Mouse (Mus musculus): ENCODE data around the gene Haghl.
"Not testable (repeated sequence)": the region's sequence is repeated elsewhere in the genome, so short reads cannot be mapped to it uniquely, and the experiment has no call there.

Haghl gene

DNA sequence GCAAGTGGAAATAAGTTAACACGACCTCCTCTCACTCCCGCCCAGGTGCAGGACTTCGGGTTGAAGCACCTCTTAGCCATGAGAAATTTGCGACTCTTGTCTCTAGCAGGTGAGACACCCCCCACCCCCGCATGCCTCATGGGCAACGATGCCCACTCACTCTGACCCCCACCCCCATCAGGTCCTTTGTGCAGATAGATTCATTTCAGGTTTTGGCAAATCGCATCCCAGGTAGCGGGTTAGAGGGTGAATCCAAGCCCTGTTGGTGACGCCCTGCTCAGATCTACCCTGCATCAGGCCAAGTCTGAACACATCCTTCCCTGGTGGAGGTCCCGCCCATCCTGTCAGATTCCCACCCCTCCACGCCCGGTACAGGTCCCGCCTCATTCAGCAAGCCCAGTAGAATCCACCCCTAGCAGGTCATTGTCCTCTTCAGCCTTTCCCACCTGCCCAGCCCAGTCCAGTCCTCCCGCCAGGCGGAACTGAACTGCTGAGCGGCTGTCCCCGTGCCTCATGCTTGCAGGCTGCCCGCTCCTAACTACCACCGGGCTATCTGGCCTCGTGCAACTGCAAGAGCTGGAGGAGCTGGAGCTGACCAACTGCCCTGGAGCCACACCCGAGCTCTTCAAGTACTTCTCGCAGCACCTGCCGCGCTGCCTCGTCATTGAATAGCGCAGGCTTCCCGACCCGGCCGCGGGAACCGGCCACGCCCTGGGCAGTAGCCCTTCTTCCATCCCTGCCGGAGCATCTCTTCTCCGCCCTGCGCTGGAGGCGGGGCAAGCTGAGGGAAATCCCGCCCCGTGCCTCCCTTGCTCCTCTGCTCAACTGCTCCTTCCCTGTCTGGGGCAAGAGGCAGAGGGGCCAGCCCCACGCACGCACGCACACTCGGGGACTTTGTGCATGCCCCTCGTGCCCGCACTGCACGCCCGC is 33.6 kb upstream of the Haghl start:
- DNase-seq, result no peak

DNA sequence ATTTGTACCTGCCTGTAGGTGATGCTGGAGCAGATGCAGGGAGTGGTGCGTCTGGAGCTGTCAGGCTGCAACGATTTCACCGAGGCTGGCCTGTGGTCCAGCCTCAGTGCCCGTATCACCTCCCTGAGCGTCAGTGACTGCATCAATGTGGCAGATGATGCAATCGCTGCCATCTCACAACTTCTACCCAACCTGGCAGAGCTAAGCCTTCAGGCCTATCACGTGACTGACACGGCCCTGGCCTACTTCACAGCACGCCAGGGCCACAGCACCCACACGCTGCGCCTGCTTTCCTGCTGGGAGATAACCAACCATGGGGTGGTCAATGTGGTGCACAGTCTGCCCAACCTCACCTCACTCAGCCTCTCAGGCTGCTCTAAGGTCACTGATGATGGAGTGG is 32.2 kb upstream of the Haghl start:
- DNase-seq, result no peak

DNA sequence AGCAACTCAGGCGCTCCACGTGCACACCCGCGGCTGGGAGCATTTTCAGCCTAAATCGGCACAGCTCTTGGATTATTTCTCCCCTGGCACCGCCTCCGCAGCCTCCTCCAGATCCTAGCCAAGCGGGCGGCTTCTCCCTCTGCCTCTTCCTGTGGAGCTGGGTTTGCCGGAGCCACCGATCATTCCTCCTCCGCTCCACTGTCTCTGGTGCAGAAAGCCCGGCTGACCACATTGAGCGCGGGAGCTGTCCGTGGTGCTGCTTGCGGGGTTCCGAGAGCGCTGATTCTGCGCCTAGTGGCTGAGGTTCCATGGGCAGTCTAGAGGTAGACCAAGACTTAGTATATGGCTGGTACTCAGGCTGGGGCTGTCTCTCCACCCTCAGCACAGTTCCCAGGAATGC is 28.0 kb upstream of the Haghl start:
- peak; percentile 84 for DNase-seq

DNA sequence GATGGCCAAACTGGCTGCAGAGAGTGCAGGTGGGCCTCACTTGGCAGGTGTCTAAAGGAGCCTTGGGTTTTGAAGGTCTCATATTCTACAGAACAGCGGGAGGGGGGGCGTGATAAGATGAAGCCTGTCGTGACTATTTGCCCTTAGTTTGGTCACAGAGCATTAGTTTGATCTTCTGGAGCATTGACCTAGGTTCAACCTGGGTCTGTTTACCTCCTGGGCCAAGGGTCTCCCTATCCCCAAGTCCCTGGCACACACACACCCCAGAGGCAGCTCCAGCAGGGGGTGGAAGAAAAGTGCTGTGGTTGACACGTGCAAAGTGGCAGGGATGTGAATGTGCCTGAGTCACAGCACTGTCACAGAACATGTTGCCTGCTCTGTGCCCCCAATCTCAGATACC is 25.4 kb upstream of the Haghl start:
- DNase-seq, result no peak

DNA sequence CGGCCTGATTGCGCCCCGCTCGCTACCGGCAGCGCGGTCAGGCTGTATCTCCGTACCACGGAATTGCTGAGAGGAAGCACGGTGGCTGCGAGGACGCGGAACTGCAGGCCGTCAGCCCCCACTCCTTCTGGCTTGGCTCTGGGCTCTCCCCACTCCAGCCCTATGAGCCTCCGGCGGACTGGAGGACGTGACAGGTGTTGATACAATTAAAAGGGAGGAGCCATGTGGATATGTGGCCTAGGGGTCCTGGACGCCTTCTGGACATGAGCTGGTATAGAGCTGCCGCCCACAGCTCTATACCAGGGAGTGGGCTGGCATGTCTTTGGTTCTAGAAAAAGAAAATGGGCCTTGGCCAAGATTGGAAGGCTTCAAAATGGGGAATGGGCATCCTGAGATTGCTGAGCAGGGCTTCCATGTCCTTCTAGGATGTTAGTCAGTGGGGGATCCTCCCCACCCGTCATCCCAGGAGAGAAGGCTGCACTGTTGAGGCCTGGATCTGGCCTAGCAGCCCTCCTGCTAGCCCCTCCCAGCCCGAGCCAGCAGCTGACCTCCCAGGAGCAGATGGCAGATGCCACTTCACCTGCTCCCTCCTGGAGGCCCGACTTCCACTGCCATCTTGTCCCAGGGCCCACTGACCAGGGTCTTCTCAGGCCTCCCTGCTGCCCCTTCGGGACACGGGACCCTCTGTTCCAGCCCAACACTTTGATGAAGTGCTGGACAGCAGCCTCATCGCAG is 24.3 kb upstream of the Haghl start:
- DNase-seq, result no peak

DNA sequence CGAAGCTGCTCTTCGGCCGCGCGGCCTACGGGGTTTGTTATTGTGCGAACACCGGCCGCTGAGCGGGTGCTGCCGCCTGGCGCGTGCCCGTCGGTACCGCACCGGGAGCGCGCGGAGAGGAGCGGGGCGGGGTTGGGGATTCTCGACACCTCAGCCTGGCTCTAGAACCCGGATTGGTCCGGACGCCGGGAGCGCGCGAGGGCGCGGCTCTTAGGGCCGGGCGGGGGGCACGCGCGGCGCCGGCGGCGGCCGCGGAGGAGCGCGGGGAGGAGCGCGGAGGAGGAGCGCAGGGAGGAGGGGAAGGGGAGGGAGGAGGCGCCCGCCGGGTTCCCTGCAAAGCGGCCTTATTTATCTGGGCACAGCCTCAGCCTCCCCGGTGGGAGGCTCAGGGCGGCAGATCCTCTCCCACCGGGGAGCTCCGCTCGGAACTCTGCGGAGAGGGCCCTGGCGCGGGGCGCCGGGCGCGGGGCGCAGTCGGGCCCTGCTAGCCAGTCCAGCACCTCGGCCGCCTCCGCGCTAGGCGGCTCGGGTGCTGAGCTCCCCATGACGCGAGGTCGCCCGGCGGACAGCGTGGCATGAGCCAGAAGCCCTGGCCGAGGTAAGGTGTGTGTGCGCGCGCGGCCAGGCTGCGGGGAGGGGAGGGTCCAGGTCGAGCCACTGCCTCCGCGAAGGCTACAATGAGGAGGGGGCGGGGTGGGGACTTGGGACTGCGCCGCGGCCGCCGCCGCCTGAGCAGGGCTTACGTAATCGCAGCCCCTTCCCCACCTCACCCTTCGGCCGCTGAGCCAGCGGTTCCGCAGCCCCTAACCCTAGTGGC is 23.5 kb upstream of the Haghl start, which contains the start of gene Fbxl16:
Gene Fbxl16 (plus strand): TSS at position 297 of the 817 bp plus-strand sequence.
- no peak for DNase-seq

DNA sequence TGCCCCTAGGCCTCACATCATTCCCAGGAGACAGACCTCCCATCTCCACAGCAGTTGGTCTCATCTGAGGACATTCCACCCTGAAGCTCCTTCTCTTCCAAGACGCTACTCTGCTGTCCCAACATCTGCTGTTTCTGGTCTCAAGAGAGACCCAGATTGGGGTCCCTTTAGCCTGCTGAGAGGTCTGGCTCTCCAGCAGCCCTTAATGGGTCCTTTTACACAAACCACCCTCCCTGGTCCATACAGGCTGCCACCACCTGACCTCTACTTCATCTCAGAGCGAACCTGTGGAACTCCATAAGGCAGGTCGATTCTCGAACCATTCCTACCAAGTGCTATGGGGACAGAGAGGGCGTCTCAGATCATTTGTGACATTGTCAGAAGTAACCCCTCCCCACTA is 22.6 kb upstream of the Haghl start:
- no peak for DNase-seq

DNA sequence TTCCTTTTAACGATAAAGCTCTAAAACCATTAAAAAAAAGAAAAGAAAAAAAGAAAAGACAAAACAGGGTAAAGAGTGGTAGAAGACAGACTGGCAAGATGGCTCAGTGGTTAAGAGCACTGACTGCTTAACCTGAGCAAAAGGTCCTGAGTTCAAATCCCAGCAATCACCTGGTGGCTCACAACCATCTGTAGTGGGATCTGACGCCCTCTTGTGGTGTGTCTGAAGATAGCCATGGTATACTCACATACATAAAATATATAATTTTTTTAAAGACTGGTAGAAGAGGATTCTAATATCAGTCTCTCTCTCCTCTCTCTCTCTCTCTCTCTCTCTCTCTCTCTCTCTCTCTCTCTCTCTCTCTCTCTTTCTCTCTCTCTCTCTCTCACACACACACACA is 22.0 kb upstream of the Haghl start:
- DNase-seq, result not testable (repeated sequence)

DNA sequence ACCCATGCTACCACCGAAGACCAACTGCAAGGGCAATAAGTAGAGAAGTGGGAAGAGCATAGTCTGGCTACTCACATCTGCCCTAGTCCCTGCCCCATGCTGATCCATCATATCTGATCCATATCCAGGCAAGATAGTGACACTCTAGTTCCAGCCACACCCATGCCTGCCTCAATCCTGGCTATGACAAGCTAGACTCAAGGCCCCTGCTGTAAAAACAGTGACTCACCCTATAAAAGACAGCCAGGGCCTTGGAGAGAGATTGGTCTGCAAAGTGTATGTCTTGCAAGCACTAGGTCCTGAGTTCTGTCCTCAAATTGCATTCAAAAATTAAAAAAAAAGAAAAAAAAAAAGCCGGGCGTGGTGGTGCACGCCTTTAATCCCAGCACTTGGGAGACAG is 21.0 kb upstream of the Haghl start:
- DNase-seq, result no peak

DNA sequence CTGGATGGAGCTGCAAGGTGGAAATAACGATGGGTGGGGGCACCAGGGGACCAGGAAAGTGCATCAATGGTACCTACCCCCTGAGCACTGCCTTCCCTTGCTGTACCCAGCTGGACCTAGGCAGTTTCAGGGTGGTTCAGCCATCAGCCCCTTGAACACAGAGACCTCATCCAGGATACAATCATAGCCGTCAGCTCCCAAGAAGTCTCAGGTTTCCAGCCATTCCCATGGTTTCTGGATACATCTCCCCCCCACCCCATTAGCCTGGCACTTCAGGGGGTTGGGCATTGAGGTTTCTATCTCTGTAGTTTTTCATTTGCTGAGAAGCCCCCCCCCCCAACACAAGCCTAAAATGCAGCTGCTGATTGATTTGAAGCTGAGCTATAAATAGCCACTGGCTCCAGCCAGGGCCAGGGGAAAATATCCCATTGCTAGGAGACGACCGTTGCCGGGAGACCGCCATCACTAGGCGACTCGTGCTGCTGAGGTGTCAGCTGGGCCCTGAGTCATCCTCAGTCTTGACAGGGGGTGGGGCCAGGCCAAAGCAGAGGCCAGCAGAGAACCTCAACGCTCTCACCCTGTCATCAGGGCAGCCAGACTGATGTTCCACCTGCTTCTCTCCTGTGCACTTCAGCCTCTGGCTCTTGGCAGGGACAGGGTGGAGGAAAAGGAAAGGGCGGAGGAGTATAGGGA is 17.5 kb upstream of the Haghl start:
- DNase-seq, result no peak

DNA sequence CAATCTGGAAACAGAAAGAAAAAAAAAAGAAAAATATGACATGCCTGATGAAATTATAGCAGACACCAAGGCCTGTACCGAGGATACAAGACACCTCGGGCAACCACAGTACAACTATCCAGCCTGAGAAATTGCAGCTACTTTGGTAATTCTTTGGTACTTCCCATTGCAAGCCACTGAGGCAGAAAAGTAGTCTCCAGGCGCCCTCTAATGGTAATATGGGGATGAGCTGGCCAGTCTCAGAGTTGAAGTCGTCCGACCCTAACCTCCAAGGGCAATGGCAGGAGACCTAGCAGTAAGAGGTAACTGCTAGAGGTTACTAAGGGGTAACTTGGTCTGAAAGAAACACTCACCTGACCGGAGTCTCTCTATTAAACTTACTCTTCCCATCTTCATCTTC is 15.6 kb upstream of the Haghl start:
- peak; percentile 80 for DNase-seq

DNA sequence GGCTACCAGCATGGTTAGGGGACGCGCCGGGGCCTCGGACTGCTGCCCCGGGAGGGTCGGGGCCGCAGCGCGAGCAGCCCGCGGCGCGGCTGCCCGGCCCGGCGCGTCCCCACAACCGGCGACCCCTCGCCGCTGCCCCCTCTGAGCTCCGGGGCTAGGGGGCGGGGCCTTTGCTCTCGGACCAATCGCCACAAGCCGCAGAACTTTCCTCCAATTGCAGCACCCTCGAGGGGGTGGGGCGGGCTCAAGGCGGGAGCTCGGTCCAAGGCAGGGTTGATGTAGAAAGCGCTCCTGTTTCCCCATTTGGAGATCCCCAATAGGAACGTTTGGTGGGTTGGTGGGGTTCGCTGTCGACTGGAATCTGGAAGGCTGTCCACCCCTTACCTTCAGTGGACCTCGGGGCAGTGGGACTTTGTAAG is 11.5 kb upstream of the Haghl start, which contains the start of gene Metrn:
Gene Metrn (minus strand): TSS at position 186 of the 419 bp plus-strand sequence.
- peak; percentile 95 for DNase-seq

DNA sequence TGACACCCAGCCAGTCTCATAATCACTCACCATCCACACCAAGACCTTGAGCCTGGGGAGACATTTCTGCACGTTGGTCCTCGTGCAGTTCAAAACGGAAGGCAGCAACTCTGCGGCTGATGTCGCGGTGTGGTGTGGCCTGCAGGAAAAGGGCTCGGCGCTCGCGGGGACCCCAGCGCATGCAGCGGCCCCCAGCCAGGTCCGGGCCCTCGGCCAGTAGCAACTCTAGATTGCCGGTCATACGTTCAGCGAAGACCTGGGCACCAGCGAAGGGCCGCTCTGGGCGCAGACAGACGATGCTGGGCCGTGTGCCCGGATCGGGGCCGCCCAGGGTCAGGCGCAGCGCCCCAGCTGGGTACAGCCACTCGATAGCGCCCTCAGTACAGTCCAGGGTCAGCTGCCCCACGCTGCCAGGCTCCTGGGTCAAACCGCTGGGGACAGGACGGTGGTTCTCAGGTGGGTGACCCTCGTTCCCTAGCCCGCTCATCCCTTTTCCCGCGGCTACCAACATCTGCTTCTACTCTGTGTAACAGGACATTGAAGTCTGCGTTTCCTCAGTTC is 10.8 kb upstream of the Haghl start:
- DNase-seq, result peak; percentile 40

DNA sequence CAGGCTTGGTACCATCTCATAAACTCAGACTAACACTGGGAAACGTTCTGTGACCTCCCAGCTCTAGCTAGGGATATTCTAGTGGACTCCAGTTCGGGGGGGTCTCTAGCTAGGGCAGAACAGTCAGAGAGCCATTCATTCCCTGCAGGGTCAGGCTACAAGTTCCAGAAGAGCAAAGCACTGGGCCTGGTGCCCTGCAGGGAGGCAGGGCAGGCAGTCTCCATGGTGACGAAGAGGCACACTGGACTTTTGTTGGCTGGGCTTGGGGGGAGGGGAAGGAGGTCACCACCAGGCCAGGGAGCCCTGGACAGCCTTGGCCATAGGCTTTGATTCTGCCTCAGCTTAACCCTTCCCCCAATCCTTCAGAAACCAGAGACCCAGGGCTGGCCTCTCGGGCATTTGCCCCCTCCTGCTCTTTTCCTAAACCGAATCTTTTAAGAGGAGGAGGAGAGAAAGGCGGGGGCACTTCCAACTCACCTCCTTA is 10.2 kb upstream of the Haghl start, which contains the start of gene AC134908.4:
Gene AC134908.4 (minus strand): TSS at position 51 of the 484 bp plus-strand sequence.
- DNase-seq, result no peak

DNA sequence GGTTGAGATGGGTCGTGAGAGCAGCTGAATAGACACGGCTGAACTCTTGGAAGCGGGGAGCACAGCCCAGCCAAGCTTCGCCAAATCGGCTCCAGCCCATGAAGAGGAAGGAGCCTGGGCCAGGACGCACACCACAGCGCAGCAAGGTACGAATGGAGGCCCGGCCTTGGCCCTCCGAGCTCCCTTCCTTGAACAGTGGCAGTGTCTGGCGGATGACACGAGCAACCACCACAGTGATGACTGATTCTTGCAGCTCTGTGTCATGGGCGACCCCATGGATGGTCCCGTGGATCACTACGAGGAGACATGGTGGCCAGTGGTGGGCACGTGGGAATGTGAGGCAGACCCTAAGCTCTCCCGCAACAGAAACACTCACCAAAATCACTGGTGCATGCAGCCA is 9.5 kb upstream of the Haghl start:
- DNase-seq, result no peak

DNA sequence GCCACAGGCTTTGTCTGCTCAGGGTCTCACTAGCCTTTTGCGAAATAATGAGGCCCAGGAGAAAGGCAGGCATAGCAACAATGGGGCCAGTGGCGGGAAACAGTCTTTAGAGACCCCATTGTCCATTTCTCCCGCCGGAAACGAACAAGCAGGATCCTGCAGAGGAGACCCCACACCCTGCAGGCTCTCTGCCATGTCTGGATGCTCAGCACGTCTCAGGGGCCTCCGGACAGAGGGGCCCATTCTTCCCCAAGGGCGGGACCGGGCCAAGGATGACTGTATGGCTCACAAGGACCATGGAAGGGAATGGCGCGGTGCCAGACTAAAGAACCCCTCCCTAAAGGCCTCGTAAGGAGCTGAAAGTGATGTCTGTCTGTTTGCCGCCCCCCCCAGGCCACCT is 8.7 kb upstream of the Haghl start:
- DNase-seq, result no peak

DNA sequence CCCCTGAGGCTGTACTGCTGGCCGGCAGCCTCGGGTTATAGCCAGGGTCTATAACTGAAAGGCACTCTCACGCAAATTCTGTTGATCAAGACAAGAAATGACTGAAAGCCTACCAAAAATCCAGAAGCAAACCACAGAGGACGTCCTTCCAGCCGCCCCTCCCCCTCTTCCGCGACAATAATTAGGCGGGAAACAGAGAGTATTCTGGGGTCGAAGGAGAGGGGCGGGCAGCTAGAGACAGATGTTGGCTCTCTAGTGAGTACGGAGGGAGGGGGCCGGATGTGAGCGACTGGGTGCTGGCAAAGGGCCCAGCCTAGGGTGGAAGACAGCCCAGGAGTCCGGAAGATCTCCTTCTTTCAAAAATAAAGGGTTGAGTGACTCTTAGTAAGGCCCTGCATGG is 7.1 kb upstream of the Haghl start, which contains the start of gene Fam173a:
Gene Fam173a (minus strand): TSS at position 287 of the 400 bp plus-strand sequence.
- peak; percentile 90 for DNase-seq

DNA sequence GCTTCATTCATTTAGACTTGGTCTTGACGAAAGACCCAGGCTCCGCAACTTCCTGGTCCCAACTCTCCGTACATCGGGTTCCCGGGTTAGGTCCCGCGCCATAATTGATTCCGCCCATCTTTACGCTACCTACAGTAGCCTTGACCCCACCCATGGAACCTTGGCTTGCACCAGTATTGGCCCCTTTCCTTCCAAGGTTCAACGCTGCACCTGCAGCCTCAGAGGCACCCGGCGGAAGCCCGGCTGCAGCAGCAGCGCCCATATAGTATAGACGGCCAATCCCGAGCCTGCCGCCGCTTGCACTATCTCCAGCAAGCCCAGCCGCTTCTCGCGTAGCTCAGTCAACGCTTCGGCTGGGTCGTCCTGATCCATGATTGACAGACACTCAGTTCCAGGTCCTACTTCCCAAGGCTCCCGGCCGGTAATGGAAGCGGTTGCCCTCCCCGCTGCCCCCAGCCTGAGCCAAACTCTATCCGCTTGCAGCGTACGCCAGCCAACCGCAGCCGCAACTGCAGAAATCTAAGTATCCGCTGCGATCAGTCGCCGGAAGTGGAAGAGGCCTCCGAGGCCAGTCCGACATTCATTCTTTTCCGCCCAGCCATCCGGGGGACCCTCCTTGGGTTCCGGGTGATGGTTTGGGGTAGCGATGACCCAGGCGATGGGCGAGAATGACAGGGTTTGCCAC is 6.5 kb upstream of the Haghl start:
- peak; percentile 87 for DNase-seq

DNA sequence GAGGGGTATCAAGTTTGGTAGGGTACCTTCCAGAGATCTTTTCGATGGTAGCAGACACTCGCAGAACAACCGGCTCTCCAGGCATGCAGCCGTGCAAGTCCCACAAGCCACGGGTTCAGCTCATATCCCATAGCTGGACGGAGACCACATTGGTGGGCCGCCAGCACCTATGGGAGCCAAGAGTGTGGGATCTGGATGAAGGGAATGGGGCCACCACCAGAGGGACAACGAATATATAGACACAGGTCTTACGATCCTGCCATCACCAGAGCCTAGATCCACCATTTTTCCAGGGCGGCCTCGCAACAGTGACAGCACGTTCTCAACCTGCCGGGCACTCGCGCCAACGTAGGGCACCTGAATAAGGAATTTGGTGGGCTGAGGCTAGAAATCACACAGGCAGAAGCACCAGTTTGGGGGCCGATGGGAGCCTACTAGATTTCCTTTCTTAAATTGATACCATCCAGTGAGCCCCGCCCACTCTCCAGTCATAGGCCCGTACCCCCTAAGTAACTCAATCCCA is 5.9 kb upstream of the Haghl start:
- DNase-seq, result no peak

DNA sequence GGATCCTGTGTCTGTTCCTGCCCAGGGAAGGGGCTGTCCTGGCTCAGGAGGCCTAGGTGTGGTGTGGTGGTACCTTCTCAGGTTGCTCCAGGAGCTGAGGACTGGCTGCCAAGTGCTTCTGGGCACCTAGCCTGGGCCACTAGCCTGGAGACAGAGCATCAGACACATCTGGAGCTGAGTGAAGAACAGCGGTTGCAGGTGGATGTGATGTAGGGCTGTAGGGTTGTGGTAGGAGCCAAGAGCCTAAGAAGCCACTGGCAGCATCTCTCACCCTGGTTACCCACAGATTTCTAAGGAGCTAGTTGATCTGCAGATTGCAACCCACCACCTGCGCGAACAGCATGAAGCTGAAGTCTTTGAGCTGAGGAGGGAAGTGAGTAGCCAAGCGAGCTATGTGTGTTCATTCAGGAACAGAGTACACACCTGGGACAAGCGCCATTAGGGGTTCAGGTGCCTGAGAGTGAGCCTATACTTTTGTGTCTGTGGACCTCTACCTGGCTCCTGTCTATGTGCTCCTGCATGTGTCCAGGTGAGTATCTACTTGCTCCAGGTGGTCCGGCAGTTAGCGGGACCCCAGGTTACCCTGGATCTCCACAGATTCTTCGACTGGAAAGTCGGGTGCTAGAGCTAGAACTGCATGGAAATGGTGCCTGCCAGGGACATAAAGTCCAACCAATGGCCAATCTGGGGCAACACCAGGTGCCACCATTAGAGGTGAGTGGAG is 1.5 kb upstream of the Haghl start:
- DNase-seq, result no peak
